Mouse (Mus musculus): Measurements from ENCODE around the gene Gm3045. TPM values are rescaled to one million over a fixed set of nuclear protein-coding genes. Genes with fewer than 3 reads are reported as not detected.

The Gm3045 gene
- not detected for polyA plus RNA-seq (2014; fragmentation: Illumina TruSeq; extraction: RNeasy Lipid Tissue Mini Kit (QIAGEN cat#74804); ENCODE audit: low read depth, low replicate concordance)

DNA sequence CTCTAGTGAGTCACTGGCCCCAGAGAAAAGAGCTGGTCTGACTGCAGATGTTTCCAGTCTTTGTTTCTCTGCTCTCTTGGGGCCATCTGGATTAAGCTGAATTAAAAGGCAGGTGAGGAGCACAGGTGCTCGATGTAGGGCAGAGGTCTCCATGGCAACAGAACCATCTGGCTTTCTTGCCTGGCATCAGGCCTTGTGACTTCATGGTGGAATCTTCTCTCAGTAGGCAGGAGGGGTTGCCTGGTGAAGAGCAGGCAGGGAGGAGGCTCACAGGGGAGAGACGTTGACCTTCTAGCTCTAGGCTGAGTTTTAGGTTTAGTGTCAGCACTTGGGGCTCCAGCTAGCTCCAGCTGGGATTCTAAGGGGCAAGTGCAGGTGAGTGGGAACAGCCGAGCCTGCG, at the start of gene Gm3045:
Gm3045 (plus strand) TSS at position 230 of the 400 bp plus-strand sequence.

DNA sequence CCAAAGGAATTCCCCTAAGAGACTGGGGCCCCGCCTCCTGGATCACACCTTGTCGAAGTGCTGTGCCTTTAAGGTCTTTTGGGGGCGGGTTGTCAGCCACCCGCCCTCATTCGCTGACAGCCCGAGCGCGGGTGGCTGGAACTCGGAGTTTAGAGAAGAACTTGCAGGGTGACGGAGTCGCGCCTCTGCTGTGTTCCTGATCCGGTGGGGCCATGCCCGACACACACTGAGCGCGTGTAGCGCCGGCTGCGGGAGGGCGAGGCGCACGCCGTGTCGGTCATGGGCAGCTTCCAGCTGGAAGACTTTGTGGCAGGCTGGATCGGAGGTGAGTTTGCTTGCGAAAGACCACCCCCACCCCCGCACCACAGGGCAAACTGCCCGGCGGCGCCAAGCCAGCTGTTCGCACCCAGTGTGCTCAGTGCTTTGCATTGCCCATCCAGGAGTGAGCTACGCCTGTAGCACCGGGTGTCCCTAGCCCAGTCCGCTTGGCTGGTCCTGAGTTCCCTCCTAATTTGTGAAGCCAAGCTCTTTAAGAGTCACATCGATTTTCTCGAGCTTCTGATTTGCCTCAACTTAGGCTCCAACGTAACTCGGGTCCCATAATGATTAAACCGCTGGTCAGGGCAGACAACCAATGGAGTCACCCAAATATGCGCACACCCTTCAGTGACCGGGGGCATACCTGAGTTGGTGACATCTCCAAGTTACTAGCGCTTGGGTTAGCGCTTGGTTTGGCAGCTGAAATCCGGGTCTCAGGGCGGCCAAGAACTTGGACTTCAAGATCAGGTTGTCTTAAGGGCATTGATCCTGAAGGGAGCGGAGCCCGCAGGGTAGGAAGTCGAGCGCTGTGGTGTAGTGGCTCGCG, 12.0 kb downstream of the Gm3045 start, which contains the start of gene Slc25a48:
Slc25a48 (plus strand) TSS at position 145 of the 865 bp plus-strand sequence.

DNA sequence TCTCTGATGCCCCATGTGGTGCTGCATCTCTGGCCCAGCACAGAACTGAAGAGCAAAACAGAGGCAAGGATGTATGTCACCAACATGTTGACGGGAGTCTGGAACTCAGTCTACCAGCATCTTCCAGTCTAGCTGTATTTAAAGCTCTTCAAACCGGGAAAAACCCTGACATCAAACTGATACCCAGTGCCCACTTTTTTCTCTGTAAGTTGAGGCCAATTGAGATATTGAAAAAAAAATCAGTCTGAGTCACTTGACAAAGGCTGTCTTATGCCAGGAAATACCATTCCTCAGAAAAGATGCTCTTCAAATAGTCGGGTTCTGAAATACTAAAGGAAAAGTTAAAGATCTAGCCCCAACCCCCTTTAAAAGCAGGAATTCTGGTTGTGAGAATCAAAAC, 55.8 kb downstream of the Gm3045 start, which contains the start of gene Il9:
Il9 (minus strand) TSS at position 101 of the 400 bp plus-strand sequence.

Other genes with a start within 250 kb of the Gm3045 start
- 0.44 TPM for gene Tifab, start 247.7 kb upstream of the Gm3045 start, polyA plus RNA-seq (2014; fragmentation: Illumina TruSeq; extraction: RNeasy Lipid Tissue Mini Kit (QIAGEN cat#74804); ENCODE audit: low read depth, low replicate concordance)
- gene Neurog1, start 174.4 kb upstream of the Gm3045 start, polyA plus RNA-seq (2014; fragmentation: Illumina TruSeq; extraction: RNeasy Lipid Tissue Mini Kit (QIAGEN cat#74804); ENCODE audit: low read depth, low replicate concordance), result not detected
- 18.8 TPM for gene Cxcl14, start 130.0 kb upstream of the Gm3045 start, polyA plus RNA-seq (2014; fragmentation: Illumina TruSeq; extraction: RNeasy Lipid Tissue Mini Kit (QIAGEN cat#74804); ENCODE audit: low read depth, low replicate concordance)
- gene Slc25a48, start 11.8 kb downstream of the Gm3045 start, polyA plus RNA-seq (2014; fragmentation: Illumina TruSeq; extraction: RNeasy Lipid Tissue Mini Kit (QIAGEN cat#74804); ENCODE audit: low read depth, low replicate concordance), result 4.8 TPM
- not detected for gene Il9, start 55.7 kb downstream of the Gm3045 start, polyA plus RNA-seq (2014; fragmentation: Illumina TruSeq; extraction: RNeasy Lipid Tissue Mini Kit (QIAGEN cat#74804); ENCODE audit: low read depth, low replicate concordance)
- gene Fbxl21, start 95.9 kb downstream of the Gm3045 start, polyA plus RNA-seq (2014; fragmentation: Illumina TruSeq; extraction: RNeasy Lipid Tissue Mini Kit (QIAGEN cat#74804); ENCODE audit: low read depth, low replicate concordance), result 7.3 TPM
- gene Lect2, start 121.9 kb downstream of the Gm3045 start, polyA plus RNA-seq (2014; fragmentation: Illumina TruSeq; extraction: RNeasy Lipid Tissue Mini Kit (QIAGEN cat#74804); ENCODE audit: low read depth, low replicate concordance), result 0.61 TPM
- 3.6 TPM for gene Tgfbi, start 182.9 kb downstream of the Gm3045 start, polyA plus RNA-seq (2014; fragmentation: Illumina TruSeq; extraction: RNeasy Lipid Tissue Mini Kit (QIAGEN cat#74804); ENCODE audit: low read depth, low replicate concordance)

All from kidney, adult 10 weeks (tissue).